Mouse (Mus musculus): ENCODE measurements at regions not wholly inside any gene's neighbourhood (a gene's known extent, or its start where the extent isn't known, plus 50 kb on each side); places are given as distances from the start of the nearest gene placed in this dataset.

- DNase-seq = peak; percentile 81
These were observed 104.8 kb upstream of the E030018B13Rik start for GRCm38 (mm10) chr7:63811816-63812215.

DNA sequence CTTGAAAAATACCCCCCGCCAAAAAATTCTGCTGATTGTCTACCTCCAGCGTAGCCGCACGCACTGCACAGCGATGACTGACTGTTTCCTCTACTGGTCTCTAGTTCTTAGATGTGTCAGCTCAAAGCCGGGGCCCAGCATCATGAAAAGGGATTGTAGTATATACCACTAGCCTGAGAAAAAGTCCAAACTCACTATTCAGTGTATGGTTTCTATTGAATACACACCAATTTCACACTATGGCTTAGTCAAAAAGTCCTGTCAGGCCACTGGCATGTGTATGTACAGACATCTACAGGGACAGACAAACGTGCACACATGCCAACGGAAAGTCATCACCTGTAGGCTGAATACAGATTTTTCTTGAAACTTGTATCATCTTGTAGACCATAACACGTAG lies 101.1 kb upstream of the E030018B13Rik start:
- DNase-seq = no peak

DNA sequence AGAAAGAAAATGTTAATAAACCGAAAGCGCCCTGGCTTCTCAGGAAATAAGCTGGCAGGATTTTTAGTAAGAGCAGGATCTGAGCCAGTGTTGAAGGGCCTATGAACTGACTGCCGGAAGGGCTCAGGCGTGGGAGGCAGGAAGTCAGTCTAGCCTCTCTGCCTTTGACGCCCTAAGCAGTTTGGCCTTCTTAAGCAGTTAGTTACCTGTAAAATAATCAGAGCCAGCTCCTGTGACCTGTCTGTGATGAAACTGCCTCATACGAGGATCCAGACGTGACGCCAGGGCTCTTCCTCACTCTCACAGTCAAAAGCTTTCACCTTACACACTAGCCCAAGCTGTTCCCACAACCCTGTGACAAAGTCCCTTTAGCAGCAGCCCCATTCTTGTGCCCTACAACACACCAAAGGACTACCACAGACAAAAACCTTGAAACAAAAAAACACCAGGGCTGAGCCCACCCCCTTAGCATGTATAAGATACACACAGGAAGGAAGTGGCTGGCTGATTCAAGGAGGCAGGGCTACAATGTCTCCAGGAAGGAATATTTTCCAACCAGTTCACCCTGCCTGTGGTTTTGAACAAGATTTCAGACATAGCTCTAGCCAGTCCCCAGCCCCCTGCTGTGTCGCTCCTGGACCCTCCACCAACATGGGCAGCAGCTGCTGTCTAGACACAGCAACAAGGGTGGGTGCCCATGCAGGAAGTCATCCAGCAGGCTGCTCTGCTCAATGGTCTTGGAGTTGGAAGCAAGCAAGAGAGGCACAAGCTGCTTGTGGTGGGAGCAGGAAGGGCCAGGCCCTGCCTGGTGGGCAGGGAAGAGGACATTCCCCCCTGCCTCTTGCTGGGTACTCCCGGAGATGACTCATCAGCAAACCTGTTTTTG lies 100.4 kb upstream of the E030018B13Rik start:
- peak; percentile 93 for DNase-seq

DNA sequence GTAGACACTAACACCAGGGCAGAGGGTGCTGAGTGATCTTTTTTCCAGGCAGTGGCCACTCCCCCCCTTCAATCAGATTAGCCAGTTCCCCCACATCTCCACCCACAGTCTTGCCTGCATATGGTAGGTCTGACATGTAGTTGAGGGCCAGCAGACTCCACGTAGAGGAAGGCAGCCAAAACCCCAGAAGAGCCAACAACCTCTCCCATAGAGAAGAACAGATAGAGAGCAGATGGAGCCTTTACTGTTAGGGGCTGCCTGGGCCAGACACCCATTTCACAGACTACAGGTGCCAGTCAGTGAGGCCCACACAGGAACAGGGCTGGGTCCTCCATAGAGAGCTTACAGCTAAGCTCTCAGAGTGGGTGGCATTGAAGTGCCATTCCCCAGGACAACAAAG lies 99.2 kb upstream of the E030018B13Rik start:
- peak; percentile 85 for DNase-seq

- peak; percentile 76 for DNase-seq
These were observed 98.6 kb upstream of the E030018B13Rik start for GRCm38 (mm10) chr7:63818105-63818504.

GRCm38 (mm10) chr7:63820286-63820685 lies 96.4 kb upstream of the E030018B13Rik start:
- peak; percentile 29 for DNase-seq

- DNase-seq = peak; percentile 46
These were observed 94.7 kb upstream of the E030018B13Rik start for GRCm38 (mm10) chr7:63822001-63822400.

- peak; percentile 92 for DNase-seq
These were observed 92.6 kb upstream of the E030018B13Rik start for GRCm38 (mm10) chr7:63824009-63824408.

DNA sequence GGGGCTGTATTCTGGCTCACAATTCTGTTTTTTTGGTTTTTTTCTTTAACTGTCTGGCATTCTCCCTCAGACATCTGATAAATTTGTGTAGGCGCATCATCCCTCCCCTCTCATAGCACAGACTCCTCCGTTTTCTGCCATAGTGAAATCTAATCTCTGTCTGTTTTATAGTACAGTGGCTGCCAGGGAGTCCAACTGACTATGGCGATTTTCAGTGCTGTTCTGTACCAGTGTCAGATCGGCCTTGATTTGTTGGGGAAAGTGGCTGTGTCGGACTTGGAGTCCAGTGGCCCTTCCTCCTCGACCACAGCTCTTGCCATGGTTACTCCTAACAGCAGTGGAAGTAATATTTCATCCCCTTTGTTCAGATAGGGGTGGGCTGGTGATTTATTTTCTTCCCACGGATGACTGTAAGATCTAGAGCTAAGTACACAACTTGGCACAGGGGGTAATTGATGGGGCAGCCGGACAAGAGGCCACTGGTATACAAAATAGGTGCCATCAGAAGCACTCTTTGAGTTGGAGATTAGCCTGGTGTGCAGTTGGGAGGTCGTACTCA lies 87.2 kb upstream of the E030018B13Rik start:
- DNase-seq = peak; percentile 58

DNA sequence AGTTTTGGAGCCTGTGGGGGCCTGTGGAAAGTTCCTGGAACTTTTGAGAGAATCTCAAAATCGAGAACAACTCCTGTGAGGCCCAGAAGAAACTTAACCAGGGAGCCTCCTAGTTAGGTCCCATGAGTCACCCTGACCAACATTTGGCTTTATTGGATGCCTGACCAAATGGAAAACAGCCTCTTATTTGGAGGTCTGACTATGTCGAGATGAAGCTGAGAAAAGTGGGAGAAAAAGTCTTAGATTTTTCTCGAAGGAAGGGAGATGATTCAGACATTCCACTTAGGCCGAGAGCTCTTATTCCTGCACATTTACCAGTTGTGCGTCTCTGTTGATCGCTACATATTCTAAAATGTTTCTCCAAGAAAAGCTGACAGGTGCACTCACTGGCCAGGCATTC lies 83.0 kb upstream of the E030018B13Rik start:
- DNase-seq = peak; percentile 55

DNA sequence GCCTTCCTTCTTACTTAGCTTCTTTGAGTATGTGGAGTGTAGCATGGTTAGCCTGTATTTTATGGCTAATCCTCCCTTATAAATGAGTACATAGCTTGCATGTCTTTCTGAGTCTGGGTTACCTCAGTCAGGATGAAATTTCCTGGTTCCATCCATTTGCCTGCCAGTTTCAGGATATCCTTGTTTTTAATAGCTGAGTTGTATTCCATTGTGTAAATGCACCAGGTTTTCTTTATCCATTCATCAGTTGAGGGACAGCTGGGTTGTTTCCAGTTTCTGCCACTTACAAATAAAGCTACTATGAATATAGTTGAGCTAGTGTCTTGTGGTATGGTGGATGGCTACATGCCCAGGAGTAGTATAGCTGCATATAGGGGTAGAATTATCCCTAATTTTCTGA lies 80.7 kb upstream of the E030018B13Rik start:
- DNase-seq = peak; percentile 29
